Mouse (Mus musculus) granulocyte monocyte progenitor cell, adult 5-6 weeks (primary cell): ENCODE measurements at regions not wholly inside any gene's neighbourhood (a gene's known extent, or its start where the extent isn't known, plus 50 kb on each side); places are given as distances from the start of the nearest gene placed in this dataset.

Experiments
- ATAC-seq: replicated peaks from 2 replicates; pipeline ENCODE4 v1.8.0; 2016; ENCODE audit warnings: mild to moderate bottlenecking, moderate TSS enrichment, inconsistent platforms; ENCODE audit not compliant: poor library complexity, severe bottlenecking

GRCm38 (mm10) chr2:142964340-142964739 lies 63.0 kb upstream of the Kif16b start:
- no peak for ATAC-seq

- peak; percentile 67; the same call in 1 of the 2 replicates for ATAC-seq
Measured at GRCm38 (mm10) chr2:142967250-142967649, 65.9 kb upstream of the Kif16b start.

GRCm38 (mm10) chr2:142980771-142981170 lies 79.4 kb upstream of the Kif16b start:
- ATAC-seq, result no peak

- no peak for ATAC-seq
Measured at GRCm38 (mm10) chr2:142988691-142989090, 74.1 kb upstream of the Snrpb2 start.

GRCm38 (mm10) chr2:142996088-142996487 lies 66.8 kb upstream of the Snrpb2 start:
- no peak for ATAC-seq

- no peak for ATAC-seq
Measured at GRCm38 (mm10) chr2:143002874-143003273, 60.0 kb upstream of the Snrpb2 start.

- ATAC-seq, result no peak
Measured at GRCm38 (mm10) chr2:143003341-143003740, 59.5 kb upstream of the Snrpb2 start.

- no peak; the same call in 1 of the 2 replicates for ATAC-seq
Measured at GRCm38 (mm10) chr2:143011380-143011779, 51.5 kb upstream of the Snrpb2 start.
